Mouse (Mus musculus) G1E-ER4 (cell line): ENCODE data around the gene Sytl1. TPM values are rescaled to one million over a fixed set of nuclear protein-coding genes. Genes with fewer than 3 reads are reported as not detected.
A peak's percentile ranks its signal among the peaks of the same experiment; 100 is the strongest.

Experiments
- GATA1 ChIP-seq: IDR thresholded peaks from one replicate; pipeline ENCODE4 v1.8.0; 2012; ENCODE audit warnings: low read length, inconsistent platforms
- polyA plus RNA-seq: library from polyadenylated mRNA; stranded (reverse); fragments of >175 nt; gene quantifications from 2 replicates; pipeline ENCODE4 v1.2.3, GENCODE M21; 2012

The Sytl1 gene
- polyA plus RNA-seq, 1 experiment = 0.26 TPM

DNA sequence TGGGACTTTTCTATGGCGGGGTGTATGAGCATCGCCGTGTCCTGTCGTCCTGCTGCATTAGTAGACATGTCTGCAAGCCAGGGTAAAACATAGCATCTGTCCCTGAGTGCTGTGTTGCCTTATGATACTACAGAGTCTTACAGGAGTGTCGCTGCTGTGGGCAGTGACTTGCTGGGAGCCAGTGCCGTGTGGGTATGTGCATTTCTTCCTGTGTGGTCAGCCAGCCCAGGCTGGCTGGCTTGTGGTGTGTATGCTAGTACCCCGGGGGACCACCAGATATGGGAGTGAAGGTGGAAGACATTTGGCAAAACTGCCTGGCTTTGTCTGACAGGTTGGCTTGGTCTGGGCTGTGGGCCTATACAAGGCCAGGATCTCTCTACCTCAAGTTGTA lies 543 bp downstream of the Sytl1 start:
- no peak for TF ChIP-seq GATA1

DNA sequence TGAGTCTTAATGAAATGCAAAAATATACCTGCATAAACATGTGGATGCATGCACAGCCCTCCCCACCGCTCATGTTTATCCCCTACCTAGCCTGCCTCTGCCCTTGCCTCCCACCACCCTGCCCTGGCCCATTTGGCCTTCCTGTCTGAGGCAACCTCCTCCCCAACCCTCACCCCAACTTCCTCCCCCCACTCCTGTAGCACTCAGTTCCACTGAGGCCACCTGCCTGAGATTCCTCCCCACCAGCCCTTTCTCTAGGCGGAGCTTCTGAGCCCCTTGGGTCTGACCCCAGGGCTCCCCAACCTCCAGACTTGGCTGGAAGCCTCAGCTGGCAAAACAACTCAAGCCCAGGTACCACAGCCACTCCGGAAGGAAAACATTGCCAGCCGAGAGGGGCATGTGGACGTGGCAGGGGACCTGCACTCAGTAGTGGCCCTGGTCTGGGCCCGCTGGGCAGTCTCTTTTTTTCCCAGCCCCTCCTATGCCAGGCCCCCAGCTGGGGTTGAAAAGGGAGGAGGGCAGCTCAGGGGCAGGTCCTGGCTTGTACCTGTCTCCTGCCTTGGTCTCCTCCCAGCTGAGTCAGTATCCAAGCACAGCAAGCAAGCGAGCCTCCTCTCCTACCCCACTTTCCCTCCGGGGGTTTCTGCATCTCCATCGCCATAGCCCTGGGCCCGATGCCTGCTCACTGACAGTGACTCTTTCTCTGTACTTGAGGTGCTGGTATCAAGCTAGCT lies 1.1 kb downstream of the Sytl1 start:
- TF ChIP-seq GATA1 = no peak

DNA sequence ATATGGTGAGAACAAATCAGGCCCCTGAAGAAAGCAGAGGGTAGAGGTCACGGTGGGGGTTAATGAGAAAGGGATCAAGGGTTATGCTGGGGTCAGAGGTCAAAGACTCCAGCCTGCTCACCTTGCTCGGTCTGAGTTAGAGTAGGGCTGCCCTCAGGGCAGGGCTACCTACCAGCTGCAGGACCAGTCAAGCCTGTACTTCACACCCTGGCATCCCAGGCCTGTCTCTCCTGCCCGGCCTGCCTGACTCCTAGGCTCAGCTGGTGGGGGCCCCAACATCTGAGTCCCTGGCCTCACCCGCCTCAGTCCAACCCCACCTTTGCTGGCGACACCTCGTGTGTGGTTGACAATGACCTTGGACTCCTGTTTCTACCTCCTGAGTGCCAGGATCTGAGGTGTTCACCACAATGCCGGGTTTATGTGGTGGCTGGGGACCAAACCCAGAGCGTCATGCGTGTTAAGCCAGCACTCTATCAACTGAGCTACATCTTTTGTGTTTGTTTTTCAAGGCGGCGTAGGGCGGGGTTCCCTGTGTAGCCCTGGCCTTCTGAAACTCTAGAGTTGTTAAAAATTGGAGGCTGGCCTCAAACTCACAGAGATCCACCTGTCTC lies 5.0 kb downstream of the Sytl1 start:
- TF ChIP-seq GATA1 = no peak

DNA sequence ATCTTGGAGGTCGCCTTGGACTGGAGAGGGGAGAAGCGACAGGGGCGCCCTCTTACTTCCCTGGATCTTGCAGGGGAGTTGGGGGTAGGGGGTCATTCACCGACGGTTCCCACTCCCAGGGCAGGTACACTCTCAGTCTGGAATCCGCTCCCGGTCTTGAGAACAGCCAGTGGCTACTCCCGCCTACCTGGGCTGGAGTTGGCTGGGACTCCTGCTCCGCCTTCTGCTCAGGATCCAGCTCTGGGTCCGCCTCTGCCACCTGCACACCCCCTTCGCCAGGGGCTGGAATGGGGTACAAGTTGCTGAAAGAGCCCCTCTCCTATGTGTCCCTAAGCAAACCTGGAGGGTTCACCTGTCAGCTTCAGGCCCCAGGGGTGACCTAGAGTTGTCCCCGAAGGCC lies 5.7 kb downstream of the Sytl1 start:
- no peak for TF ChIP-seq GATA1

DNA sequence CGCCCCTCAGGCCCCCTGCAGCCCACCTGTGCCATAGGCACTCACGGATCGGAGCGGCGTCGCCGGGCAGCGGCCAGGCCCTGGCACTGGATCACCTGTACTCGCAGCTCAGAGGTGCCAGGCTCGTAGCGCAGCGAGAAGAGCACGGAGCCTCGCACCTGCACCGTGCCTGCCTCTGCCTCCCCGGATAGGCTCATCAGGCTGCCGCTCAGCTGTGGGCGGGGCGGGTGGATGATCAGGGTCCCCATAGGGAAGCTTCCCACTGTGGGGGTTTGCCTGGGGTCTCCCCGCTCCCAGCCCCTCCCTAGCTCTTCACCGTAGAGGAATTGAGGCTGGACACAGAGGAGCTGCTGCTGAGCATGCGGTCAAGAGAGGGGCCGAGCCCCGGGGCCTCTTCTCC lies 6.1 kb downstream of the Sytl1 start:
- TF ChIP-seq GATA1 = no peak

DNA sequence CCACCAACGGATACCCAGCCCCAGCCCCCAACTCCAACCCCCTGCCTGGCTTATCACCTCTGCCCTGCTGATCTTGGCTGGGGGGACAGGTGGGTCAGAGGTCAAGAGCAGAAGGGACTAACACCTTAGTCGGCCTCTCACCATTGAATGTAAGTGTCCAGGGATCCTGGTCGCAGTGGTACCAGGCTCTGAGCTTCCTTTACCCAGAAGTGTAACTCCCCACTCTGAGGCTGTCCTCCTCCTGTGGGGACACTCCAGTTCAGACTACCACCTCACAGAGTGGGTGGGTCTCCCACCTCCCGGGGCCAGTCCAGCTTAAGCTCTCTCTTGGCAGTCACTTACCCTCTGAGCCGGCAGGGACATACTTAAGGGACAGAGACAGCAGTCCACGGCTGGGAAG lies 7.5 kb downstream of the Sytl1 start:
- TF ChIP-seq GATA1 = no peak

DNA sequence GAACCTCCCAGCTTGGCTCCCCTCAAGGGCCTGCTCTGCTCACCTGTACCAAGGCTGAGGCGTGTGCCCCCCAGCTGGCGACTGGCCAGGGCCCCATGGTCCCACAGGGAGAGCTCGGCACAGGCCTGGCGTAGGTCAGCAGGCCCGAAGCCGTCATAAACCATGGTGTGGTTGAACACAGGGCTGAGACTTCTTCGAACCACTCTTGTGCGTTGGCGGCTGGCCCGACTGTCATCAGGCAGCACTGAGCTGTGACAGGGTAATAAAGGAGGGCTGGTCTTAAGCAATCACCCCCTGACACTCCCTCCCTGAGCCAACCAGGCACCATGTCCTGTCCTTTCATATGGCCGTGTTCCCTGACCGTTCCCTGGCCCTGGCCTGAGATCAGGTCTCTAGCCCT lies 9.5 kb downstream of the Sytl1 start:
- TF ChIP-seq GATA1 = no peak

DNA sequence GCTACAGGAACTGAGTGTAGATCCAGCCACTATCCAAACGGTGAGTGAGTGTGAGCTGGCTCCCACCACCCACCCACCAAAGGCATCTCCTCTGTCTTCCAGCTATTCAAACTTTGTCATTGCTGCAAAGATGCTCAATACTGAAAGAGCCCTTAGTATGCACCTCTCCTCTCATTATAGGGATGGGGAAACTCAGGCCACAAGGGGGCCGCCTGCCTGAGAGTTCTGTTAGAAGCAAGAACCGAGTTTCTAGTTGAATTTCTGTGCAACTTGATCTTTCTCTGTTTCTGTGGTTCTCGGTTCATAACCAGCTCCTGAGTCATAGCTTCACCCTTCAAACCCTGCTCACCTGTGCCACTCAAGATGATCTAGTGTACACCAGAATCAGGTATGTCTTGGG lies 10.8 kb downstream of the Sytl1 start:
- TF ChIP-seq GATA1 = no peak

DNA sequence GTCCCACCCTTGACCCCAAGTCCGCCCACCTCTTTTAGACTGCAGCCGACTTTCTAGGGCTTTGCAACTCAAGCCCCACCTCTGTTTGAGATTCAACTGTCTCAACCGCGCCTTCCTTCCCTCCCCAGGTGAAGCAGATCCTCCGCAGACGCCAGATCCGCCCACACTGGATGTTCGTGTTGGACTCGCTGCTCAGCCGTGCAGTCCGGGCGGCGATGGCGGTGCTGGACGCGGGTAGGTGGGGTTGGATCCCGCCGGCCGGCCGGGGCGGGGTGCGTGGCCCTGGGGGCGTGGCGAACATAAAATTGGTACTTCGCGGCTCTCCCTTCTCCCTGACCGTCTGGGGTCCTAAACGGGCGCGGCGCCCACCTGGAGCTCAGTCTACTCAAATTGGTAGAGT lies 11.7 kb downstream of the Sytl1 start:
- TF ChIP-seq GATA1 = no peak

DNA sequence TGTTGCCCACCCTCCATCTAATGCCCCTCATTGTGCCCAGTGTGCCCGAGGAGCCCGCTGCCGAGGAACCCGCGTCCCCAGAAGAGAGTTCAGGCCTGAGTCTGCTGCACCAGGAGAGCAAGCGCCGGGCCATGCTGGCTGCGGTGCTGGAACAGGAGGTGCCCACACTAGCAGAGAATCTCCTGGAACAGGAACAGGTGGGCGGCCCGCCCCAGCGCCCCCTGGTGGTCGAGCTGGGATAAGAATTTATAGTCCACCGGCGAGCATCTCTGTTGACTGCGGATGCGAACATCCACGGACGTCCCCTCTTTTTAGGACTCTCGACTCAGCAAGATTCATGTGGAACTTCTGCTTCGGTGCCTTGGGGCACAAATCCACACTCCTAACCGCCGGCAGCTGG lies 12.3 kb downstream of the Sytl1 start:
- no peak for TF ChIP-seq GATA1

DNA sequence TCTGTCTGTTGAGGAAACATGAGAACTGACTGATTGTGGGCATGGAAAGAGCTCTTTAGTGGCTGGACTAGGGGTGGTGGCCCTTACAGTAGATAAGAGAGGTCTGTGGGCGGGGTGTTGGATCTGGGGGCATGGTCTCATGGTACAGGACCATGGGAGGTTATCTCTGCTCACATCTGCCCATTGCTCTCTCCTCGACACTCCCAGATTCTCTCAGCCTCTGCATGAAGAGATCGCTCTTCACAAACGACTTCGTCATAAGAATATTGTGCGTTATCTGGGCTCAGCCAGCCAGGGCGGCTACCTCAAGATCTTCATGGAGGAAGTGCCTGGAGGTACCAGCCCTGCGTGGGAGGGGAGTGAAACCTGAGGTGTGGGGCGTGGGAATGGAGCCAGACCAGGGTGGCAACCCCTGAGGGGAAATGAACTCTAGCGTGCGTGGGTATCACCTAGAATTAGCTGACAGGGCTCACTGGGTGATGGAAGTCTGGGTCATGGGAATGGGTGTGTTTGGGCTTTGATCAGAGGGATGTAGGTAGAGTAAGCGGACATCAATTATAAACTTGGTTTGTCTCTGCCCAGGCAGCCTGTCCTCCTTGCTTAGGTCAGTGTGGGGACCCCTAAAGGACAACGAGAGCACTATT lies 15.0 kb downstream of the Sytl1 start:
- peak; percentile 95 for TF ChIP-seq GATA1

DNA sequence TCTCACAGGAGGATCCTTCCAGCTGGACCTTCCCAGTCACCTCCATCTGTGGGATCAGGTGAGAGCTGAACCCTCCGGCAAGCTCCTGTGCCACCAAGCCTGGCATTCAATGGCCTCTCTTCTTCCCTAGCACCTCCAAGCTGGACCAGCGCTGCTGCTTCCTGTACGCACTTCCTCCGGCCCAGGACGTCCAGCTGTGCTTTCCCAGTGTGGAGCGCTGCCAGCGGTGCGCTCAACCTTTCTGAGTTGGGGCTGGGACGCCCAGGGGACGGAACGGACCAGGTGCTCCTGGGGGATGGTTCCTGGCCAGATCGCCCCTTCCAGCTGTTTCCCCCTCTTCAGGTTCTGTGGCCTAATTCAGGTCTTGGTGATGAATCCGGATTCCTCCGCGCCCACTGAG lies 15.8 kb downstream of the Sytl1 start:
- no peak for TF ChIP-seq GATA1

DNA sequence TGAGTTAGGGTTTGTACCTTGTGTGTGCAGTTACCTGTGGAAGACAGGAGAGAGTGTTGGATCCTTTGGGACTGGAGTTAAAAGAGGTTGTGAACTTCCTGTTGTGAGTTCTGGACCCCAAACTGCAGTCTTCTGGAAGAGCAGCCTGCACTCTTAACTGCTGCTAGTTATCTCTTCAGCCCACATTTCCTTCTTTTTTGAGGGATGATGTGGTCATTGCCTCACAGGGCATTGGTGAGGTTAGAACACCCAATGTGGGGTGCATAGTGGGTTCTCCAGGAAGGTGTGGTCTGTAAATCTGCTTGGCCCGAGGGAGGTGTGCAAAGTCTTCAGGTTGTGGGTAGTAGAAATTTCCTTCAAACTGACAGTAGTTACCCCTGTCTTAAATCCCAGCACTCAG lies 18.6 kb downstream of the Sytl1 start:
- TF ChIP-seq GATA1 = no peak

DNA sequence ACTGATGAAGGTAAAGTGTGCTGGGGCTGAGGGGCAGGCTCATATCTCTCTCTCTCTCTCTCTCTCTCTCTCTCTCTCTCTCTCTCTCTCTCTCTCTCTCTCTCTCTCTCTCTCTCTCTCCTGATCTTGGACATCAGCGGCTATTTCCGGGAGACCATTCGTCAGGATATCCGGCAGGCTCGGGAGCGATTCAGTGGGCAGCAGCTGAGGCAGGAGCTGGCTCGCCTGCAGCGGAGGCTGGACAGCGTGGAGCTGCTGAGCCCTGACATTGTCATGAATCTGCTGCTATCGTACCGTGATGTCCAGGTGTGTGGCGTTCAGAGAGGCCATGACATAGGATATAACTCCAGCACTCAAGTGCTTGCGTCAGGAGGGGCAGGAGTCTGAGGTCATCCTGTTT lies 19.4 kb downstream of the Sytl1 start:
- TF ChIP-seq GATA1 = no peak

DNA sequence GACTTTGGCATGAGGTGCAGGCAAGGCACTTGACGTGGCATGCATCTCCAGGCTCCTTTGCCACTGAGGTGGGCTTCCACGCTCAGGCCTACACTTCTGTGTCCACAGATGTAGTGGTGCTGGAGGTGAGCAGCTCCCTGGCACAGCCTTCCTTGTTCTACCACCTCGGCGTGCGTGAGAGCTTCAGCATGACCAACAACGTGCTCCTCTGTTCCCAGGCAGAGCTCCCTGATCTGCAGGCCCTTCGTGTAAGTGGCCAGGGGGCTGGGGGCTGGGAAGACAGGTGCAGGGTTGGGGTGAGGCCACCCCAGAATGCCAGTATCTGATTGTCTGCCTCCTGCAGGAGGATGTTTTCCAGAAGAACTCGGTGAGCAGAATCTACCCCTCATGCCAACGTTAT lies 20.2 kb downstream of the Sytl1 start:
- no peak for TF ChIP-seq GATA1

DNA sequence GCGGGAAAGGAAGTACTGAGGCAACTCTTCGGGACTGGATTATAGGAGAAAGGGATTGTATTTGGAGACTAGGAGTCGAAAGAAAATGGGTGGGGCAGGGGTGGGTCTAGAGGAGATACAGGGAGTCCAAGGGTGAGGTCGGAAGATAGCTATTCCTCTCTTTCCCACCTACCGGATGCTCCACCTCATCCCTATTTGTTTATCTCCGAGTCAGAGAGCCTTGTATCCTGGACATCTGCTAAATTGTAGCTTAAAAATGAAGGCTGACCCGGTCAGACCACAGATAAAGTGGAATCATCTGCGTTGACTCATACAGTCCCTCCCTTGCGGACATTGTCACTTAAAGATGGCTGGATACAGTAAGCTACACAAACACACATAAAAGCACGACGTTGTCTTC lies 21.0 kb downstream of the Sytl1 start:
- no peak for TF ChIP-seq GATA1
